Mouse (Mus musculus) CD8-positive naive resting alpha-beta T cell, adult 2 months (primary cell): ENCODE results near the gene Hoxd4.

Source experiments
- DNase-seq, 2 experiments: peaks; one replicate each; pipeline ENCODE4 v3.0.0; 2022; ENCODE audit warnings: low read depth in 2 of 2, low spot score in 2 of 2

Gene Hoxd4

DNA sequence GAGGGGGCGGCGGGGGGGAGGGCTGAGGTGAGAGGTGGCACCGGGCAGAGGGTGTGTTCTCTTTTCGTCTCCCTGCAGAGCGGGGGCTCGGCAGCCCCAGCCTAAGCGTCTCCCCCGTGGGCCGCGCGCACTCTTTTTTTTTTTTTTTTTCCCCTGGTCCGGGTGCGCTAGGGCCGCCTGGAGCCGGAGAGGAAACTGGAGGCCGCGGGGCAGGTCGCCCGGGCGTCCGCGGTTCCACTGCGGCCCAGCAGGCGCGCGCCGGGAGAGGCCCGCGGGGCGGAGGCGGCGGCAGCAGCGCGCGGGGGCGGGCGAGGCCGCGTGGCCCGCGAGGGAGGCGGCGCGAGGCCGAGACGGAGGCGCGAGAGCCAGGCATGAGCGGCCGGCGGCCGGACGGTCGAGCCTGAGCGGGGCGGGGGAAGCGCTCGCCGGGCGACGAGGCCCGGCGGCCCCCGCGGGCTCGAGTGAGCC is 6.7 kb upstream of the Hoxd4 start:
- no peak for DNase-seq

- no peak for DNase-seq
Measured at GRCm38 (mm10) chr2:74705467-74706089, 6.2 kb upstream of the Hoxd4 start.

- no peak for DNase-seq
Measured at GRCm38 (mm10) chr2:74706393-74706960, 5.3 kb upstream of the Hoxd4 start.

DNA sequence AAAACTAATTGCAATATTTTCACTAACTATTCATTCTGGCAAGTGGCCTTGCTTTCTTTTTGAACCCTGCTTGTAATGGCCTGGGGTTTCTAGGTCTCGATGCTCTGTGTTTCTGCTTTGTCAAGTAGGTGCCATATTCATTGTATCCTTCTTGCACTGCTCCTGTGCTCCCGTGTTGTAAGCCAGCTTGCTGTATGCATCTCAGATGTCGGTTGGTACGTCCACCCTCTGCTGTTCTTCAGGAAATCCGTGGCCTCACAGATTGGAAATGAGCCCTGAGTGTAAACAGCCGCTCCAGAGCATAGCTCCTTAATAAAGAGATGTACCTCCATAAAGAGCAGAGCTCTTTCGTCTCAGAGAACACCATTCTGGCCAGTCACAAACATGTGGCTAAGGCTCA is 4.1 kb upstream of the Hoxd4 start:
- no peak for DNase-seq

GRCm38 (mm10) chr2:74708676-74709075 is 3.1 kb upstream of the Hoxd4 start:
- DNase-seq = no peak

DNA sequence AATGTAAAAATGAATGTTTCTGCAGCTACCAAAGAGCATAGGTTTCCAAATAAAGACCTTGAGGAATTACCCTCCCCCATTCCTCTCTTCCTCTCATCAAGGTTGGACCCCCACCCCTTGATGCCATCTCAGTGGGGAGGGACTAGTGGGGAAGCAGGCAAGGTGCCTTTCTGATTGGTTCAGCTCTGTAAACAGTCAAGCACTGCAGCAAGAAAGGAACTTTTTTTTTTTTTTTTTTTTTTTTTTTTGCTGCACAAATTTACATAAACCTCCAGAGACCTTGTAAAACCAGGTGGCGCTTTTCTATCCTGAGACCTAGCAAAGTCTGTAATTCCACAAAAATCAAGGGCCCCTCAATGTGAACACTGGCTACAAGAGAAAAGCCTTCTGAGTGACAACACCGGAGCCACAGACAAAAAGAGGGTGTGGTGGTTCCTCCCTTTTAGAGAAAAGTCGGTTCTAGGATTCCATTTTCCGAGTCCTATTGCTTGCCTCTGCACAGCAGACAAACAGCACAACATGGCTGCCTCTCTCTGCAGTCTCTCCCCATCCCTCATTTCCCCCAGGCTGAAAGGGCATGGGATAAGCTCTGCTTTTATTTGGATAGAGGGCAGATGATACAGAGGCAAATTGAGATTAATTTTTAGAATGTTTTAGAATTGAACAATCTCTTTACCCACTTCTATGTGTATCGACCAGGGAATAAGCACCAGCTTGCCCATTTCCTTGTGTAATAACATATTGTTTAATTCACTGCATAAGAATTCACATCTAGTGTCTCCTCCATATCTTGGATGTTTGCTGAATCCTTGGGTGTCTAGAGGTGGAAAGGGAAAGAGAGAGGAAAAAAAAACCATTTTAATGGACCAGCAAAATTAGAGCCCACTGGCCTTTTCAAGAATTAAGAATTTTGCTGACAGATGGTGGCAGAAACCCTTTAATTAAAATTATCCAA is 2.0 kb upstream of the Hoxd4 start:
- no peak for DNase-seq

DNA sequence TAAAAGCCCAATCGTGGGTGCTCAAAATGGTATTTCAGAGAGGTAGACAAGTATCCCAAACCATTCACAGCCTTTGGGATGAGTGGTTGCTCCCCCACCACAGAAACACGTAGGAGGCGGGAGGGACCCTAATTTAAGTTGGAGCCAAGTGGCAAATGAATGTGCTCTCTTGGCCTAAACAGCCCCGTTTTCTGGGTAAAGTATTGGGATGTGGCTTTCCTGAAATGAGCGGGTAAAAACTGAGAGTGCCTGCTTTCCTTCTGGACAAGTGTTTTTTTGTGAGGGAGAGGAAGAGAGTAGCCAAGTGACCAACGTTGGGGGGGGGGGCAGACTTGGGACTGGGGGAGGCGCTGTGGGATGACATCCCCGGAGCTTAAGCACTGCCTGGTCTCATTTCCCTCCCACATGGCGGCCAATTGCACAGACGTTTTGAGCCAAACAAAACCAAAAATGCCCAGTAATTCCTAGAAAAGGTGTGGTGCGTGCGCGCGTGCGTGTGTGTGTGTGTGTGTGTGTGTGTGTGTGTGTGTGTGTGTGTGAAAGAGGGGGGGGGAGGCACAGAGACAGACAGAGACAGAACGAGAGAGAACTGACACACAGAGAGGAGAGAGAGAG is 693 bp upstream of the Hoxd4 start:
- DNase-seq = no peak

DNA sequence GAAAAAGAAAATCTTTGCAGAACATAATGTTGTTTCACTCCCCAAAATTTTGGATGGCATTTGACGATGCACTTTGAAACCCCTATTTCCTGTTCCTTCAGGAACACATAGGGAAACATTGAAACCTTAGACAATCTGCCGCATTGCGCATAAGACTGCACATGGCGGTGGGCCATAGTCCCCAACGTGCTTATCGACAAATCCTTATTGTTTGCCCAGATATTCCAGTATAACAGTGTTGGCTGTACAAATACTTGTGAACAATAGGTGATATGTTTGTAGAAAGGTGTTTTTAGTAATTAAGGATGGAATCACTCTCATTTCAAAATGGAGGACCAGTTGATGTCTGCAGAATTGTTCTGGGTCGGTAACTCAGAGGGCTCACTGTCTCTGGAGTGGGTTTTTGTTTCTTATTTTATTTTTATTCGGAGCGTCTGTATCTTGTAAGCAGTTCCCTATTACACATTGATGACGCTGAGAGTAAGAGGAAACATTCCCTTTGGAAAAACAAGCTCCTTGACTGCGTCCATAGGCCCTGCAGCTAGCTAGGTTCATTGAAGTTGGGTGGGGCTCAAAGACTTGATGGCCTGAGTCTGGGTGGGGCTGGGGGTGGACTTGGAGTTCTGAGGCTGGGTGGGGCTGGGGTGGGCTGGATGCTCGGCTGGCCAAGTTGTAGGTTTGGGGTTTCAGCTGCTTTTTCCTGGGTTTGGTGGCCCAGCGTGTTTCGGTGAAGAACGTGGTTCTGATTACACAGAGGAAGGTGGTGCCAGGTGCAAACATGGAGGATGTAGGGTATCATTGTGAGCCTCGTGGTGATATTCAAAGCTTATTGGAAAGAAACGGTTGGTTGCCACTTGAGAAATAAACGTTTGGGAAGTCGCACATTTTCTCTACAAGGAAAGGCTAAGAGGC is 1.8 kb downstream of the Hoxd4 start:
- no peak for DNase-seq

- no peak for DNase-seq
Measured at GRCm38 (mm10) chr2:74714156-74714789, 2.5 kb downstream of the Hoxd4 start.

- no peak for DNase-seq
Measured at GRCm38 (mm10) chr2:74714881-74715280, 3.2 kb downstream of the Hoxd4 start.

DNA sequence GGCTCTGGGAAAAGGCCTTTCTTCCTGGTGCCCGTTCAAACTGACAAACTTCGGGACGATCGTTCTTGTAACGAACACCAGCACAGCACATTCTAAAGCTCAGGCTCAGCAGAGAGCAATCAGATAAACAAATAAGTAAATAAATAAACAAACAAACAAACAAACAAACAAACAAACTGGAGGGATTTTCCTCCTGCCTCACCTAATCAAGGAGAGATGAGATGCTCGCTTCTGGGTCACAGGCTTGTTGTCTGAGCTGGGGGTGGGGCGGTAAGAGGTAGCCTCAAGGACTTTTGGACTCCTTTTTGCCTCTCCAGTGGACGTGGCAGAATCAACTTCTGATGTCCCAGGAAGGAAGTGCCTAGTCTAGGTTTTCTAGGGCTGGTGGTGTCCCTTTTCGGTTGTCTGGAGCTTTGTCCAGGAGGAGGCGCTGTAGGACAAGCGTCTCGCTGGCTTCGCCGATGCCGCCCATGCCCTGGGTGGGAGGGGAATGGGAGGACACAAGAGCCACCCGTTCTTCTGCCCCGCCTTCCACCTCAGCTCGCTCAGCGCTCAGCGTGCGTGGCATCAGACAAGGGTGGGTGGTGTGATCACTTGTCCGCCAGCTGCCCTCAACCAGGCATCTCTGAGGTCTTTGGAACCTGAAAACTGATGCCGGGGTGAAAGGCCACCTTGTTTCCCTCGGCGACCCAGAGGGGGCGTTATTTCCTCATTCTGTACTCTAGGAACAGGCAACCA is 3.9 kb downstream of the Hoxd4 start:
- peak; percentile 68 to 81 for DNase-seq

GRCm38 (mm10) chr2:74720384-74720783 is 8.7 kb downstream of the Hoxd4 start:
- no peak for DNase-seq

- DNase-seq = no peak
Measured at GRCm38 (mm10) chr2:74720955-74721491, 9.3 kb downstream of the Hoxd4 start.

DNA sequence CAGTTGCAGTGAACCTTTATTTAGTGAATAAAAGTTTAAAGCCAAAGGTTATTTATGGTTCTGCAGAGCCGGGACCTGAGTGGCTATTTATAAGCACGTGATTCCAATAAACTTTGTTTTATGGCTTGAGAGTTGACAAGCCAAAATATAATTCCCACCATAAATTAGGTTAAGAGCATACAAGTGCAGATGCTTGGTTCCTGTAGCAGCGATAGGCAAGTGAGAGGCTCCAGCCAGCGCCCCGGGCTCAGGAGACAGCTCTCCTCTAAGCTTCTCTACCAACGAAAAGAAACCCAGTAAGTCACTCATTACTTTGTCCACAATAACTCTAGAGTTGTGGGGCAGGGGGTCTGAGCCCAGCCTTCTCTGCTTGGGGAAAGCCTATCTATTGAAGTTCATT is 10.2 kb downstream of the Hoxd4 start:
- DNase-seq = no peak

GRCm38 (mm10) chr2:74722949-74723348 is 11.2 kb downstream of the Hoxd4 start:
- no peak for DNase-seq

GRCm38 (mm10) chr2:74724244-74725015 is 12.7 kb downstream of the Hoxd4 start:
- DNase-seq = no peak

DNA sequence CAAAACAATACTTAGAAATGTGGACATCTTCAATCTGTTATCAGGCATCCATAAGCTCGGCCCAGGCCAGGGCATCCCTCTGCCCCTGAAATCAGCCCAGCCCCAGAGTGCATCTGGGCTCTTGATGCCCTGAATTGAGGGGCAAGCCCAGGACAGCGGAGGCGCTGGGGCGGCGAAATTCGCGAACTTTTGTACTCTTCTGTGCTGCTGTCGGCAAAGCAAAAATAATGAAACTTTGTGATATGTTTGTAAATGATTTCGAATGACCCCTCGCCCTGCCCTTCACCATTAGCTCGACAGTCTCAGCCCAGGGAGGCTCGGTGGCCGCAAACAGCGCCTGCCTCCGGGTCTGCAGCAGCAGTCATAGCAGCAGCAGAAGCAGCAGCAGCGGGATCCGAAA is 13.4 kb downstream of the Hoxd4 start:
- DNase-seq = no peak

DNA sequence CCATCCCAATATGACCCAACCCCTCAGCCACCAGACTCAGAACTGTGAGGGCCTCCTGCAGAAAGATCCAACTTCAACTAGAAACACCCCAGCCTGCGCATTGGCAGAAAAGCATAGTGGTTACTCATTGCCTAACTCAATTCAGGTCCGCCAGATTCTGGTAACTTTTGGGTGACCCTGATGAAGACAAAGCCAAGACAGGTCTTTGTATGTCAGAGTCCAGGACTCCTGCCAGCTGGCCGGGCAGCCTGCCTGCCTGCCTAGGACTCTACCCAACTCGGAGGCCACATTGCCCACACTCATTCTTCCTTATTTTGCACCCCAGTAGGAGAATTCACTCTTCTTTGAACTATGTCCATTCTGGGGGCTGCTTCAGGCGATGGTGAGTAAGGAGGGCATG is 14.8 kb downstream of the Hoxd4 start, which contains the start of gene Gm28230:
TSS of gene Gm28230 (plus strand) at position 178 of the 400 bp plus-strand sequence.
- DNase-seq = no peak
